Mouse (Mus musculus) ES-Bruce4 (cell line): ENCODE measurements around the gene Smad3.

Experiments used
- CTCF ChIP-seq: IDR thresholded peaks from one replicate; pipeline ENCODE4 v1.8.1; 2011; ENCODE audit warnings: low read depth, low read length
- EP300 ChIP-seq: IDR thresholded peaks from 2 replicates; pipeline ENCODE4 v1.6.1; 2011; ENCODE audit warnings: low read depth, low read length; ENCODE audit not compliant: insufficient read depth

DNA sequence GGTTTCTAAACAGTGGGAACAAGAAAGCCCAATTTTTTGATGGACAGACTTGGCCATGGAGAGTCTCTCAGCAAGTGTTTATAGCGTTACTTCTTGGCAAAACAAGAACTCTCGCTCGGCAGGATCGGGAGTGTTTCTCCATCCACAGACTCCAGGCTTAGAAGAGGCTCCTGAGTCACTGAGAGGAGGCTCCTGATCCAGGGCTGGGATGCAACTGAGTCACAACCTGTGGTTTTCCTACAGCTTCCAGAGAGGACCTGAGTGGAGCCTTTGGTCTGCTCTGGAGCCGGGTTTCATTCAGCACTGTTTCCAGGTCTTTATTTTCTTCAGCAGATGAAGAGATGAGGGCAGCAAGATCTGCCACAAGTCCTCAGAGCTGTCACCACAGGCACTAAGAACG lies 149.8 kb downstream of the Smad3 start:
- TF ChIP-seq EP300: no peak
- TF ChIP-seq CTCF: no peak
